Mouse (Mus musculus): ENCODE results near the gene Zbtb40. TPM values are rescaled to one million over a fixed set of nuclear protein-coding genes. Genes with fewer than 3 reads are reported as not detected.

Zbtb40 gene
- total RNA-seq, 2 experiments from 2014 or later = 7.0 to 7.8 TPM

GRCm38 (mm10) chr4:136934746-136935613 is 113.6 kb downstream of the Zbtb40 start:
- DNase-seq = no peak

DNA sequence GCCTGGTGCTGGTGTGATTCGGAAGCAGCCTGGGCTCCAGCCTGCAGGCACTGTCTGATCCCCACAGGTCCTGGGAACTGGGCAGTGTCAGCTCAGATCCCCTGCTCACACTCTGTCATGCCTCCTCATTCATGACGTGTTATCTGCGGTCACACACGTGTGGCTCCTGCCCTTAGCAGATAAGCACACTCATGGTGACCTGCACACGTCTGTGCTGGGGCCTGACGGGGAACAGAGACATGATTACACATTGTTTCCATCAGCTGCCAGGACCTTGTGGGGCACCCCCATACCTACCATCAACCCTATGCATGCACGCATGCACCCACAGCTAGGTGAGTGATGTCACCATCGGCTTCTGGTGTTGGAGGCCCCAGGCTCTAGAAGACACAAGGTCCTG is 118.1 kb downstream of the Zbtb40 start:
- DNase-seq = no peak

Other genes with a start within 250 kb of the Zbtb40 start
- gene Ephb2, start 212.8 kb downstream of the Zbtb40 start, total RNA-seq (2021) = 10 to 100 TPM in 1 of 2 experiments, 1 to 10 TPM in 1; 8.5 to 12.4 TPM
- gene C1qb, start 162.6 kb downstream of the Zbtb40 start, total RNA-seq (2021) = 10 to 100 TPM; 30.0 to 42.6 TPM
- gene C1qc, start 155.7 kb downstream of the Zbtb40 start, total RNA-seq (2021) = 10 to 100 TPM; 23.7 to 31.8 TPM
- 10 to 100 TPM; 29.3 to 36.6 TPM for gene C1qa, start 150.0 kb downstream of the Zbtb40 start, total RNA-seq (2021)
- under 1 TPM; 0.12 to 0.30 TPM for gene Epha8, start 92.0 kb downstream of the Zbtb40 start, total RNA-seq (2021)
- 10 to 100 TPM; 39.5 to 53.0 TPM for gene Wnt4, start 228.7 kb upstream of the Zbtb40 start, total RNA-seq (2021)